Mouse (Mus musculus): Measurements from ENCODE around the gene Chrd.

GRCm38 (mm10) chr16:20692241-20692965 lies 40.5 kb upstream of the Chrd start:
- TF ChIP-seq CTCF (IDR thresholded peaks at IDR 0.05; ENCODE audit: extremely low read depth, insufficient read depth, low read length) (no peak), POLR2A (IDR thresholded peaks at IDR 0.05; ENCODE audit: extremely low read depth, insufficient read depth, low read length) (no peak)

Data from cortical plate, adult 2 months (tissue).